Mouse (Mus musculus) lung, postnatal 10 days (tissue): ENCODE results near the gene Casp8.
"Not testable (repeated sequence)": the region's sequence is repeated elsewhere in the genome, so short reads cannot be mapped to it uniquely, and the experiment has no call there.

ENCODE experiments used
- DNase-seq: peaks from one replicate; pipeline ENCODE4 v3.0.0; 2021

Gene Casp8

DNA sequence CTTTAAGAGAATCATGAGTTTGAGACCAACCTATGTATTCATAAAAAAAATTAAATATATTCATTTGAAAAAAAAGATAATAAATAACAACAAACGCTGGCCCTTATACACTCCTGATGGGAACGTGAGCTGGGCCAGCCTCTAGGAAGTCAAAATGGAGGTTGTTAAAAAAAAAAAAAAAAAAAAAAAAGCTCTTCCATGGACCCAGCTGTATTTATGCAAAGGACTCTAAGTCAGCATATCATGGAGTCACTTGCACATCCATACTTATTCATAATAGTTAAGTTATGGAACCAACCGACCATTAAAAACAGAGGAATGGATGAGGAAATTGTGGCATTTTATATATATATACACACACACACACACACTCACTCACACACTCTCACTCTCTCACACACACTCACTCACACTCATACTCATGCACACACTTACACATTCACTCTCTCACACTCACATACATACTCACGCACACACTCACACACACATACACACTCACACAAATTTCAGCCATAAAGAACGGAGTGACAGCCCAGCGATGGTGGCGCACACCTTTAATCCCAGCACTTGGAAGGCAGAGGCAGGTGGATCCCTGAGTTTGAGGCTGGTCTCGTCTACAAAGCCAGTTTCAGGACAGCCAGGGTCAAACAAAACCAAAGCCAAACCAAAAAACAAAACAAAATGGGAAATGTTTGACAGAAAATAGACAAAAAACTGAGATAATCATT lies 6.5 kb downstream of the Casp8 start:
- DNase-seq: no peak

DNA sequence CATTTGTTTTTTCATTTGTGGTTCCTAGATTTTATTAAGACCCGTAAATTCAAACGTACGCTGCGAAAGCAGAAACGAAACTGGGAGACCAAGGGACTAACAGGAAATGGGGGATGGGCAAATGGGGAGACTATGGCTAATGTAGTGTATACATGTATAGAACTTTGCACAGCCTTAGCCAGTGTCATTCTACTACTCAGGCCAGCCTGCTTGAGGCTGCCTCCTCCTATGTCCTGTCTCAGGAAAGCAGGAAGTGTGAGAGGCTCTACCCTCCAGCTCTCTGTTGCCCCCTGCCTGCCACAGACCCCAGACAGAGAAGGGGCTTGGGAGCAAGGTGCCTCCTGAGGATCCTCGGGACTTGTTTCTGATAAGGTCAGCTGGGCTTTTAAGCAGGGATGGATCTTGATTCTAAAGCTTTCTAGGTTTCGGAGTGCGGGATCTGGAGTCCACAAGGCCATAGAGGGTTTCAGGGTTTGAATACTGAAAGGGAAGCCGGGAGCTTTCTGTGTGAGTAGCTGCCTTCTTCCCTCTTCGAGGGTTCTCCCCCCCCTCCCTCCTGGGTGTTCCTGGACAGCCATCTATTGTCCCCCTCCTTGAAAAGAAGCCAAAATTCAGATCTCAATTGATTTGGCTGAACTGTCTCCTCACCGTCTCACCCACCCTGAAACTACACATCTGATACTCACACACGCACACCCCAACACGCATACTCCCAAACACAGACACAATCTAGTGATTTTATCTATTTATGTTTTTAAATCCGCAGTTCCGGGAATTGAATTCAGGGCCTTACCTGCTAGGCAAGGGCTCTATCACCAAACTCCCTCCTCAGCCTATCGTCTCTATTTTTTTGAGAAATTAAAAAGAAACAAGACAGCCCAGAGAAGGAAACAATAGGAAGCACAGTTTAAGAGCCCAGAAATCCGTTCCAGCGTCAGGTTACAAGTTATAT lies 7.4 kb downstream of the Casp8 start:
- peak; percentile 84 for DNase-seq

- DNase-seq: no peak
Observed at GRCm38 (mm10) chr1:58803531-58803930, 8.4 kb downstream of the Casp8 start.

GRCm38 (mm10) chr1:58806651-58807050 lies 11.5 kb downstream of the Casp8 start:
- no peak for DNase-seq

- no peak for DNase-seq
Observed at GRCm38 (mm10) chr1:58826319-58826718, 31.1 kb downstream of the Casp8 start.

GRCm38 (mm10) chr1:58830741-58831140 lies 35.6 kb downstream of the Casp8 start:
- DNase-seq: no peak

- DNase-seq: no peak
Observed at GRCm38 (mm10) chr1:58832198-58832597, 37.0 kb downstream of the Casp8 start.

GRCm38 (mm10) chr1:58856811-58857210 lies 61.6 kb downstream of the Casp8 start:
- not testable (repeated sequence) for DNase-seq

- DNase-seq: not testable (repeated sequence)
Observed at GRCm38 (mm10) chr1:58859131-58859530, 64.0 kb downstream of the Casp8 start.

- peak; percentile 16 for DNase-seq
Observed at GRCm38 (mm10) chr1:58859738-58860365, 64.7 kb downstream of the Casp8 start.

DNA sequence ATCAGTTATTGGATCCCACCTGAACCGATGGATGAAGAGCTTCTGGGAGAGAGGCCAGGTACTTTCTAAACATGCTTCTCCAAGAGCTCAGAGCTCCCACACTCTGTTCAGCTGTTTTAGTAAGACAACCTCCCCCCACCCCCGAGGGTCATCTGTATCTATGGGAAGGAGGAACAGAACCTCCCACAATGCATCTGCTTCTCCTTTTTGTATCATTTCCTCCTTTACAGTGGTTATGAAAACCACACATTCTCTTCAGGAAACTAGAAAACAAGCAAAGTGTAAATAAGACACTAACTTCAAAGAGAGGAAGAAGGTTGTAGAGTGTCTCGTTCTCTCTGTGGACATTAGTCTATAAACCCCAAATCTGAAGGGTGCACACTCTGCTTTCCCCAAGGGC lies 65.4 kb downstream of the Casp8 start:
- DNase-seq: not testable (repeated sequence)

DNA sequence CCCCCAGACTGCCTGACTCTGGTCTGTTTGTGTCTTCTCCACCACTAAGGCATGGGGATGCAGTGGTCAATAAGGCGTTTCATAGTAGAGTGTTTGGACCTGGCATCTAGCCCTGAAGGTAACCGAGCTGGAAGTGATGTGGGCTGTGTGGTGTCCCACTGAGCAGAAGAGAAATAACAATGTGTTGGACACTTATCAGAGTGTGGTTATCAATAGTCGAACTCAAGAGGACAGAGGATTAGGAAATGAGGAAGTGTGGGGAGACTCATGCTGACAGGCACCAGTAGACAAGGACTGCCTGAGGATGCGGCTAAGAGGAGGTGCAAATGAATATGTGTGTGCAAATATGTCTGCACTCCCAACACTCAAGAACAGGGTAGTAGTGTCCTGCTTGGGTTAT lies 81.3 kb downstream of the Casp8 start:
- DNase-seq: not testable (repeated sequence)

- not testable (repeated sequence) for DNase-seq
Observed at GRCm38 (mm10) chr1:58879291-58879690, 84.1 kb downstream of the Casp8 start.

- not testable (repeated sequence) for DNase-seq
Observed at GRCm38 (mm10) chr1:58883279-58883678, 88.1 kb downstream of the Casp8 start.

- no peak for DNase-seq
Observed at GRCm38 (mm10) chr1:58885646-58886045, 90.5 kb downstream of the Casp8 start.

- peak; percentile 19 for DNase-seq
Observed at GRCm38 (mm10) chr1:58889826-58890546, 94.8 kb downstream of the Casp8 start.

- DNase-seq: not testable (repeated sequence)
Observed at GRCm38 (mm10) chr1:58890697-58891290, 95.6 kb downstream of the Casp8 start.

GRCm38 (mm10) chr1:58891481-58892170 lies 96.5 kb downstream of the Casp8 start:
- not testable (repeated sequence) for DNase-seq

DNA sequence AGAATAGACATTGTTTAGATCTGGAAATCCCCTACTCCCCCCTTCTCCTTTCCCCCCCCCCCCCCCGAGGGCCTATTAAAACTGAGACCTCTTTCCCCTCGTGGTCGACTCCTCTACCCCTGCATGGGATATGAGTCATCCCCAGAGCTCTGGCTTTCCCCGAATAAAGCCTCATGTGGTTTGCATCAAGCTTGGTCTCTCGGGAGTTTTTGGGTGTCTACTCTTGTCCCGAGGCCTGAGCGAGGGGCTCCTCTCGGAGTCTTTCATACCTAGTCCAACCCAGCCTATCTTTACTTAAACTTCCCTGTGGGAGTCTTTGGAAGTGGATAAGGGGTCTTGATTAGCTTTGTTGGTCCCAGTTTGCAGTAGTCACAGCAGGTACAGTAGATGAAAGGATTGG lies 97.2 kb downstream of the Casp8 start:
- not testable (repeated sequence) for DNase-seq
